Mouse (Mus musculus): ENCODE measurements around the gene Cdk19. TPM values are rescaled to one million over a fixed set of nuclear protein-coding genes. Genes with fewer than 3 reads are reported as not detected.

Cdk19 gene
- polyA plus RNA-seq (2017; shearing (Covaris generic)), result 10 to 100 TPM; 32.8 to 45.5 TPM

GRCm38 (mm10) chr10:40339351-40339964 lies at the start of gene Cdk19:
Gene Cdk19 (plus strand): TSS chr10:40339564.

GRCm38 (mm10) chr10:40302140-40302985 lies 37.0 kb upstream of the Cdk19 start, which contains the start of gene Amd1:
Gene Amd1 (minus strand): TSS chr10:40302186.

Other genes with a start within 250 kb of the Cdk19 start
- 1 to 10 TPM in 1 of 2 experiments, under 1 TPM in 1; 0.87 to 3.0 TPM for gene Slc16a10, start 197.3 kb upstream of the Cdk19 start, polyA plus RNA-seq (2017; shearing (Covaris generic))
- 10 to 100 TPM; 52.0 to 72.7 TPM for gene Rpf2, start 92.5 kb upstream of the Cdk19 start, polyA plus RNA-seq (2017; shearing (Covaris generic))
- 10 to 100 TPM; 80.3 to 82.9 TPM for gene Gtf3c6, start 81.5 kb upstream of the Cdk19 start, polyA plus RNA-seq (2017; shearing (Covaris generic))
- 10 to 100 TPM; 48.8 to 58.1 TPM for gene Amd1, start 37.4 kb upstream of the Cdk19 start, polyA plus RNA-seq (2017; shearing (Covaris generic))
- not detected for gene Slc22a16, start 230.8 kb downstream of the Cdk19 start, polyA plus RNA-seq (2017; shearing (Covaris generic))

All from inflammation-experienced regulatory T-cells (primary cell).